ENCODE assay signal across 9 mouse cellular contexts in genomic region chr8:94189275-94190031, GRCm38 (mm10). TPM values are rescaled to one million over a fixed set of nuclear protein-coding genes. Genes with fewer than 3 reads are reported as not detected.
A peak's percentile ranks its signal among the peaks of the same experiment; 100 is the strongest.
DNase-seq lines count a peak whose midpoint lies in the region; ATAC-seq lines count a peak whose summit lies in the region.
"Had no signal": no experiment of that assay in that cellular context is flagged by ENCODE, and none has a peak within 500 bp of the region (broad histone marks: within the 10 kb centered on the region; RNA-seq: fewer than 3 reads in every experiment).

No protein-coding gene starts in this region.

- no peak overlapping the region for H3K9ac ChIP-seq in hindbrain, embryonic 11.5 days (ENCODE audit: low read depth, low read length)
- H3K9ac ChIP-seq in kidney, embryonic 15.5 days: no peak overlapping the region

- H3K27me3 ChIP-seq in hindbrain, embryonic 11.5 days (ENCODE audit: control insufficient read depth, insufficient read depth, low read length): peaks cover 29% of the 10 kb centered on the region
- peaks cover 49% of the 10 kb centered on the region for H3K27me3 ChIP-seq in hindbrain, embryonic 10.5 days (ENCODE audit: insufficient read depth, poor library complexity, severe bottlenecking)
- H3K27me3 ChIP-seq in kidney, embryonic 15.5 days: peaks cover 32% of the 10 kb centered on the region

- no peak overlapping the region for H3K4me2 ChIP-seq in hindbrain, embryonic 11.5 days (replicated peaks; ENCODE audit: low read depth, low read length)
- H3K4me2 ChIP-seq in kidney, embryonic 15.5 days: no peak overlapping the region

- intact Hi-C loops in gastrocnemius, postnatal 14 days (cut with DNase I; ENCODE audit: low total_unique reads): no loop called here

- H3K4me3 ChIP-seq in hindbrain, embryonic 11.5 days (ENCODE audit: low read depth, low read length): no peak overlapping the region
- H3K4me3 ChIP-seq in hindbrain, embryonic 10.5 days: no peak overlapping the region
- H3K4me3 ChIP-seq in kidney, embryonic 15.5 days (replicated peaks): no peak overlapping the region

- no peaks in the 10 kb centered on the region for H3K36me3 ChIP-seq in hindbrain, embryonic 11.5 days (ENCODE audit: control insufficient read depth, insufficient read depth, low read length)
- no peaks in the 10 kb centered on the region for H3K36me3 ChIP-seq in hindbrain, embryonic 10.5 days
- no peaks in the 10 kb centered on the region for H3K36me3 ChIP-seq in kidney, embryonic 15.5 days

- H3K9me3 ChIP-seq in hindbrain, embryonic 11.5 days (ENCODE audit: control insufficient read depth, low read length): no peaks in the 10 kb centered on the region
- H3K9me3 ChIP-seq in hindbrain, embryonic 10.5 days: no peaks in the 10 kb centered on the region
- H3K9me3 ChIP-seq in kidney, embryonic 15.5 days (replicated peaks): no peaks in the 10 kb centered on the region

- peak; percentile 5 for DNase-seq in hindbrain, embryonic 11.5 days (ENCODE audit: low spot score)
- DNase-seq in hindbrain, embryonic 10.5 days (ENCODE audit: low spot score): no peak
- DNase-seq in adipocyte (ENCODE audit: low spot score): peak; percentile 90
- peak; percentile 22 for DNase-seq in gastrocnemius, postnatal 14 days
- DNase-seq in lung, postnatal 25 days (ENCODE audit: low spot score): peak; percentile 62
- no peak for DNase-seq in thymus, postnatal 25 days
- DNase-seq in spleen, postnatal 4 days (ENCODE audit: low spot score in 2 of 2): no peak

- H3K4me1 ChIP-seq in hindbrain, embryonic 11.5 days (replicated peaks; ENCODE audit: control insufficient read depth, insufficient read depth, low read length): peaks cover 3% of the 10 kb centered on the region; the same call in 1 of the 2 replicates
- peaks cover 37% of the 10 kb centered on the region for H3K4me1 ChIP-seq in hindbrain, embryonic 10.5 days (replicated peaks)
- peaks cover 38% of the 10 kb centered on the region for H3K4me1 ChIP-seq in kidney, embryonic 15.5 days

- no peak overlapping the region for H3K27ac ChIP-seq in hindbrain, embryonic 11.5 days (ENCODE audit: low read depth, low read length)
- no peak overlapping the region for H3K27ac ChIP-seq in hindbrain, embryonic 10.5 days
- no peak overlapping the region for H3K27ac ChIP-seq in kidney, embryonic 15.5 days

- 68% methylated on average over 13 of the region's 13 CpGs for WGBS in hindbrain, embryonic 11.5 days
- 63% methylated on average over 13 of the region's 13 CpGs for WGBS in hindbrain, embryonic 10.5 days
- 65% methylated on average over 13 of the region's 13 CpGs for WGBS in kidney, embryonic 15.5 days

- no peak for ATAC-seq in hindbrain, embryonic 11.5 days (ENCODE audit: low FRiP score)
- no peak for ATAC-seq in kidney, embryonic 15.5 days (replicated peaks; ENCODE audit: low FRiP score)

RNA-seq across cellular contexts. Expression of gene Mt1, which starts 10.6 kb away (rescaled TPM):
- polyA plus RNA-seq in hindbrain, embryonic 11.5 days (2014; fragmentation: Nextera tagmentation; extraction: Ambion mirVana): 90.1 and 101 TPM in 2 replicates
- 159 and 234 TPM in 2 replicates for polyA plus RNA-seq in hindbrain, embryonic 10.5 days (2016; fragmentation: Nextera tagmentation; extraction: Ambion mirVana)
- total RNA-seq in gastrocnemius, postnatal 14 days (2021): 100 to 1,000 TPM in 1 of 2 experiments, 10 to 100 TPM in 1; 18.6 to 129 TPM
- 519 and 582 TPM in 2 replicates for polyA plus RNA-seq in kidney, embryonic 15.5 days (2015; fragmentation: Nextera tagmentation; extraction: Ambion mirVana)

RNA-seq across cellular contexts. Expression of gene Mt2, which starts 17.0 kb away (rescaled TPM):
- 24.1 and 29.3 TPM in 2 replicates for polyA plus RNA-seq in hindbrain, embryonic 11.5 days (2014; fragmentation: Nextera tagmentation; extraction: Ambion mirVana)
- polyA plus RNA-seq in hindbrain, embryonic 10.5 days (2016; fragmentation: Nextera tagmentation; extraction: Ambion mirVana): 48.0 and 63.2 TPM in 2 replicates
- 100 to 1,000 TPM in 1 of 2 experiments, 10 to 100 TPM in 1; 20.2 to 206 TPM for total RNA-seq in gastrocnemius, postnatal 14 days (2021)
- 163 and 178 TPM in 2 replicates for polyA plus RNA-seq in kidney, embryonic 15.5 days (2015; fragmentation: Nextera tagmentation; extraction: Ambion mirVana)

RNA-seq across cellular contexts. Expression of gene Nup93, which starts 24.9 kb away (rescaled TPM):
- polyA plus RNA-seq in hindbrain, embryonic 11.5 days (2014; fragmentation: Nextera tagmentation; extraction: Ambion mirVana): 95.1 and 112 TPM in 2 replicates
- polyA plus RNA-seq in hindbrain, embryonic 10.5 days (2016; fragmentation: Nextera tagmentation; extraction: Ambion mirVana): 114 and 134 TPM in 2 replicates
- 10 to 100 TPM in 1 of 2 experiments, 1 to 10 TPM in 1; 10.0 to 13.2 TPM for total RNA-seq in gastrocnemius, postnatal 14 days (2021)
- polyA plus RNA-seq in kidney, embryonic 15.5 days (2015; fragmentation: Nextera tagmentation; extraction: Ambion mirVana): 89.6 and 91.6 TPM in 2 replicates

RNA-seq across cellular contexts. Expression of gene Mt3, which starts 37.0 kb away (rescaled TPM):
- 11.0 and 13.6 TPM in 2 replicates for polyA plus RNA-seq in hindbrain, embryonic 11.5 days (2014; fragmentation: Nextera tagmentation; extraction: Ambion mirVana)
- 8.4 and 13.2 TPM in 2 replicates for polyA plus RNA-seq in hindbrain, embryonic 10.5 days (2016; fragmentation: Nextera tagmentation; extraction: Ambion mirVana)
- 10 to 100 TPM in 1 of 2 experiments, 1 to 10 TPM in 1; 5.8 to 11.2 TPM for total RNA-seq in gastrocnemius, postnatal 14 days (2021)
- polyA plus RNA-seq in kidney, embryonic 15.5 days (2015; fragmentation: Nextera tagmentation; extraction: Ambion mirVana): 2.9 and 7.1 TPM in 2 replicates

RNA-seq across cellular contexts. Expression of gene Mt4, which starts 52.5 kb away (rescaled TPM):
- not detected in 2 replicates for polyA plus RNA-seq in hindbrain, embryonic 11.5 days (2014; fragmentation: Nextera tagmentation; extraction: Ambion mirVana)
- polyA plus RNA-seq in hindbrain, embryonic 10.5 days (2016; fragmentation: Nextera tagmentation; extraction: Ambion mirVana): not detected in 2 replicates
- not detected for total RNA-seq in gastrocnemius, postnatal 14 days (2021)
- not detected in 2 replicates for polyA plus RNA-seq in kidney, embryonic 15.5 days (2015; fragmentation: Nextera tagmentation; extraction: Ambion mirVana)
- total RNA-seq: left cerebral cortex, adult 18-20 months had no signal

Comparison
In these comparisons a context has a peak if more than half of its experiments do, and no peak if none do; other contexts are left out.
1. DNase-seq: peak in hindbrain, embryonic 11.5 days (single experiment), adipocyte (single experiment), gastrocnemius, postnatal 14 days (single experiment) and lung, postnatal 25 days (single experiment); none in hindbrain, embryonic 10.5 days (single experiment), thymus, postnatal 25 days (single experiment) and spleen, postnatal 4 days (0 of 2).